Mouse (Mus musculus) small intestine, adult 2 months (tissue): ENCODE data around the gene Slc35f3.

ENCODE experiments used
- CTCF ChIP-seq: fragments of 200-500 bp; IDR thresholded peaks from 2 replicates; pipeline ENCODE4 v1.5.1; 2012; ENCODE audit warnings: low read depth, mild to moderate bottlenecking, control low read depth, inconsistent platforms, low read length, moderate library complexity, mixed read lengths; ENCODE audit not compliant: insufficient replicate concordance, insufficient read length; ENCODE audit errors: extremely low read depth
- POLR2A ChIP-seq: fragments of 200-500 bp; IDR thresholded peaks from 2 replicates; pipeline ENCODE4 v1.6.1; 2012; ENCODE audit warnings: low read depth, mild to moderate bottlenecking, control low read depth, inconsistent platforms, low read length, moderate library complexity

DNA sequence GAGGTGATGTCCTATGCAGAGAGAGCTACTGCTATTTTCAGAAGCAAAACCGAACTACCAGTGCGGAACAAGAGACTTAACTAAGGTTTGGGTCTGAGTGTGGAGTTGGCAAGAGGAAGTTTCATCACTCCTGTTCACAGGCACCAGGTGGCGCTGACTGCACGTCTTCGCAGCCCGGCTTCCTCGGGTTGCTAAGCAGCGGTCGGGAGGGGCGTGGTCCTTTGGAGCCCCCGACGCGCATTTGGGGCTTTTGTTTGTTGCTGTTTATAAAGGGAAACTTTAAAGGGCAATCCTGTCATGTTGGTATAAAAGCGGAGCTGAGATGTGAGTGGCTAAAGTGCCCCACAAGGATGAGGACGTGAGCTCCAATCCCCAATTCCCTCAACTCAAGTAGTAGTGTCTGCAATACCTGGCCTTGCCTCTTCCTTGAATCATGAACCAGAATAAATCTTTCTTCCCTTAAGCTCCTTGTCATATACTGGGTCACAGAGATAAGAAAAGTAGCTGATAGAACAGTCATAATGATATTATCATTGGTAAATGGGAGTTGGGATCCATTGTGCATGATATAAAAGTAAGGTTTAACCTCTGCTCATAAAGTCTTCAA, 40.1 kb upstream of the Slc35f3 start:
- TF ChIP-seq CTCF (peak; percentile 44; the same call in 1 of the 2 replicates), POLR2A (no peak)
